9 mouse cellular contexts compared by ENCODE assay signal in genomic region chr19:32254739-32255344, GRCm38 (mm10).
DNase-seq lines count a peak whose midpoint lies in the region; ATAC-seq lines count a peak whose summit lies in the region.
"Had no signal": no experiment of that assay in that cellular context is flagged by ENCODE, and none has a peak within 500 bp of the region (broad histone marks: within the 10 kb centered on the region; RNA-seq: fewer than 3 reads in every experiment).

No protein-coding gene starts in this region.

- H3K9me3 ChIP-seq in forebrain, embryonic 12.5 days = no peaks in the 10 kb centered on the region
- no peaks in the 10 kb centered on the region for H3K9me3 ChIP-seq in forebrain, embryonic 15.5 days
- no peaks in the 10 kb centered on the region for H3K9me3 ChIP-seq in hindbrain, embryonic 14.5 days (ENCODE audit: control insufficient read depth, low read length)
- H3K9me3 ChIP-seq: limb, embryonic 13.5 days had no signal

- no peak for ATAC-seq in forebrain, embryonic 12.5 days (ENCODE audit: low FRiP score)
- no peak for ATAC-seq in forebrain, embryonic 15.5 days (replicated peaks)
- ATAC-seq in CD4-positive, CD25-positive, alpha-beta regulatory T cell, adult 4 months = peak; percentile 73
- no peak for ATAC-seq in hindbrain, embryonic 14.5 days (ENCODE audit: low FRiP score)

- 0 out of 2 replicates have a peak overlapping the region, but pooled peaks have one; percentile 25 for H3K27ac ChIP-seq in forebrain, embryonic 12.5 days
- H3K27ac ChIP-seq in forebrain, embryonic 15.5 days (replicated peaks) = no peak overlapping the region
- peak overlapping the region; percentile 67 for H3K27ac ChIP-seq in hindbrain, embryonic 14.5 days
- H3K27ac ChIP-seq: limb, embryonic 13.5 days had no signal

- H3K4me1 ChIP-seq in forebrain, embryonic 12.5 days = peaks cover 18% of the 10 kb centered on the region
- no peaks in the 10 kb centered on the region for H3K4me1 ChIP-seq in forebrain, embryonic 15.5 days
- peaks cover 8% of the 10 kb centered on the region; the same call in 1 of the 2 replicates for H3K4me1 ChIP-seq in hindbrain, embryonic 14.5 days (replicated peaks; ENCODE audit: control insufficient read depth, insufficient read depth, low read length)

- H3K4me3 ChIP-seq in forebrain, embryonic 12.5 days (replicated peaks) = no peak overlapping the region
- no peak overlapping the region for H3K4me3 ChIP-seq in forebrain, embryonic 15.5 days
- no peak overlapping the region for H3K4me3 ChIP-seq in hindbrain, embryonic 14.5 days (replicated peaks; ENCODE audit: low read length)
- H3K4me3 ChIP-seq: limb, embryonic 13.5 days had no signal

- H3K9ac ChIP-seq in forebrain, embryonic 12.5 days = no peak overlapping the region
- no peak overlapping the region for H3K9ac ChIP-seq in forebrain, embryonic 15.5 days (replicated peaks)
- no peak overlapping the region for H3K9ac ChIP-seq in hindbrain, embryonic 14.5 days
- H3K9ac ChIP-seq: limb, embryonic 13.5 days had no signal

- WGBS in forebrain, embryonic 12.5 days = 26% methylated on average over 8 of the region's 8 CpGs
- WGBS in forebrain, embryonic 15.5 days = 40% methylated on average over 8 of the region's 8 CpGs
- 53% methylated on average over 8 of the region's 8 CpGs for WGBS in hindbrain, embryonic 14.5 days

- DNase-seq in hindbrain, embryonic 14.5 days (ENCODE audit: low spot score) = no peak
- DNase-seq in lung, postnatal 10 days = peak; percentile 45
- no peak for DNase-seq in frontal cortex, postnatal 25 days (ENCODE audit: low spot score in 2 of 2)
- DNase-seq in right cerebral cortex, adult 2 months (ENCODE audit: low spot score in 2 of 2) = no peak
- no peak for DNase-seq in layer of hippocampus, adult 9-10 months (ENCODE audit: low spot score)

- H3K27me3 ChIP-seq in forebrain, embryonic 12.5 days = no peaks in the 10 kb centered on the region
- no peaks in the 10 kb centered on the region for H3K27me3 ChIP-seq in forebrain, embryonic 15.5 days
- H3K27me3 ChIP-seq in hindbrain, embryonic 14.5 days (ENCODE audit: control insufficient read depth, insufficient read depth, low read length) = no peaks in the 10 kb centered on the region
- H3K27me3 ChIP-seq: limb, embryonic 13.5 days had no signal

- no peak overlapping the region for H3K4me2 ChIP-seq in forebrain, embryonic 12.5 days
- no peak overlapping the region for H3K4me2 ChIP-seq in forebrain, embryonic 15.5 days (replicated peaks)
- H3K4me2 ChIP-seq in hindbrain, embryonic 14.5 days (replicated peaks) = no peak overlapping the region
- H3K4me2 ChIP-seq: limb, embryonic 13.5 days had no signal

- H3K36me3 ChIP-seq in forebrain, embryonic 12.5 days (replicated peaks) = no peaks in the 10 kb centered on the region
- H3K36me3 ChIP-seq in forebrain, embryonic 15.5 days = no peaks in the 10 kb centered on the region
- no peaks in the 10 kb centered on the region for H3K36me3 ChIP-seq in hindbrain, embryonic 14.5 days (replicated peaks; ENCODE audit: control insufficient read depth, insufficient read depth)
- H3K36me3 ChIP-seq: limb, embryonic 13.5 days had no signal
